12 mouse cellular contexts compared by ENCODE assay signal in the genomic region with DNA sequence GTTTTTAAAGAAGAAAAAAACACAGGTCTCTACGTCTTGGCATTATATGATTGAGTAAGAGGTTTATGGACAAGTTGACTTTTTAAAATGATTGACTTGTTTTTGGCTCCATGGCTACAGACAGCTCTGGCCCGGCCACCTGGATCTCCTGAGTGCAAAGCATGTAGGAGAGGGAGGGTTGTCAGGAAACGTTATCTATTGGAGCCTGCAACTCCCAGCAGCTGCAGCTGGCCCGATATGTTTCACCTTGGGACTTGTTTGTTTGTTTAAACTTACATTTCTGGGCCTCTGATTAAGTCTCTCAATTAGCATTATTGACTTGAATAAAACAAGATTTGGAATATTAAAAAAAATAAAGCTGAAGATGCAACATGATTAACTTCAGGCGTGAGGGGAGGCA. TPM values are rescaled to one million over a fixed set of nuclear protein-coding genes. Genes with fewer than 3 reads are reported as not detected.
"Had no signal": no experiment of that assay in that cellular context is flagged by ENCODE, and none has a peak within 500 bp of the region (broad histone marks: within the 10 kb centered on the region; RNA-seq: fewer than 3 reads in every experiment).

No protein-coding gene starts in this region.

- H3K9ac ChIP-seq: limb, embryonic 12.5 days; lung, embryonic 15.5 days; midbrain, embryonic 13.5 days; neural tube, embryonic 15.5 days; stomach, embryonic 15.5 days had no signal

- H3K9me3 ChIP-seq: limb, embryonic 12.5 days; lung, embryonic 15.5 days; midbrain, embryonic 13.5 days; neural tube, embryonic 15.5 days; stomach, embryonic 15.5 days had no signal

- DNase-seq: kidney, adult 2 months; kidney, postnatal 25 days; lung, postnatal 14 days; thymus, adult 2 months; thymus, postnatal 36 days had no signal

- ATAC-seq: intestine, embryonic 16.5 days; midbrain, embryonic 13.5 days had no signal

- H3K4me2 ChIP-seq: limb, embryonic 12.5 days; lung, embryonic 15.5 days; midbrain, embryonic 13.5 days; neural tube, embryonic 15.5 days; stomach, embryonic 15.5 days had no signal

- H3K27me3 ChIP-seq: neural tube, embryonic 15.5 days; stomach, embryonic 15.5 days had no signal

- H3K27ac ChIP-seq: limb, embryonic 12.5 days; lung, embryonic 15.5 days; macrophage; midbrain, embryonic 13.5 days; neural tube, embryonic 15.5 days; stomach, embryonic 15.5 days had no signal

- H3K36me3 ChIP-seq: limb, embryonic 12.5 days; lung, embryonic 15.5 days; midbrain, embryonic 13.5 days; neural tube, embryonic 15.5 days; stomach, embryonic 15.5 days had no signal

- H3K4me3 ChIP-seq: limb, embryonic 12.5 days; lung, embryonic 15.5 days; midbrain, embryonic 13.5 days; neural tube, embryonic 15.5 days; stomach, embryonic 15.5 days had no signal

RNA-seq across cellular contexts. Expression of gene Pkdrej, which starts 5.1 kb away (rescaled TPM):
- polyA plus RNA-seq: macrophage had no signal
